Mouse (Mus musculus) left cerebral cortex, postnatal 10 days (tissue): Measurements from ENCODE around the gene Smim4. TPM values are rescaled to one million over a fixed set of nuclear protein-coding genes. Genes with fewer than 3 reads are reported as not detected.

Source experiments
- DNase-seq, 2 experiments: peaks; one replicate each; pipeline ENCODE4 v3.0.0; 2021 to 2022; ENCODE audit warnings: low spot score in 2 of 2, mixed read lengths in 1 of 2; ENCODE audit errors: extremely low spot score in 1 of 2
- intact Hi-C: fragments of 180-260 bp; cut with DNase I; formaldehyde crosslinking; loops from one replicate; pipeline ENCODE4 v1.15.1; 2025
- total RNA-seq, 2 experiments: library from RNA; stranded (reverse); gene quantifications; 2 replicates each; pipeline ENCODE4 v1.2.3; 2021

Gene Smim4
- total RNA-seq, 2 experiments from 2014 or later = 22.9 to 24.9 TPM

DNA sequence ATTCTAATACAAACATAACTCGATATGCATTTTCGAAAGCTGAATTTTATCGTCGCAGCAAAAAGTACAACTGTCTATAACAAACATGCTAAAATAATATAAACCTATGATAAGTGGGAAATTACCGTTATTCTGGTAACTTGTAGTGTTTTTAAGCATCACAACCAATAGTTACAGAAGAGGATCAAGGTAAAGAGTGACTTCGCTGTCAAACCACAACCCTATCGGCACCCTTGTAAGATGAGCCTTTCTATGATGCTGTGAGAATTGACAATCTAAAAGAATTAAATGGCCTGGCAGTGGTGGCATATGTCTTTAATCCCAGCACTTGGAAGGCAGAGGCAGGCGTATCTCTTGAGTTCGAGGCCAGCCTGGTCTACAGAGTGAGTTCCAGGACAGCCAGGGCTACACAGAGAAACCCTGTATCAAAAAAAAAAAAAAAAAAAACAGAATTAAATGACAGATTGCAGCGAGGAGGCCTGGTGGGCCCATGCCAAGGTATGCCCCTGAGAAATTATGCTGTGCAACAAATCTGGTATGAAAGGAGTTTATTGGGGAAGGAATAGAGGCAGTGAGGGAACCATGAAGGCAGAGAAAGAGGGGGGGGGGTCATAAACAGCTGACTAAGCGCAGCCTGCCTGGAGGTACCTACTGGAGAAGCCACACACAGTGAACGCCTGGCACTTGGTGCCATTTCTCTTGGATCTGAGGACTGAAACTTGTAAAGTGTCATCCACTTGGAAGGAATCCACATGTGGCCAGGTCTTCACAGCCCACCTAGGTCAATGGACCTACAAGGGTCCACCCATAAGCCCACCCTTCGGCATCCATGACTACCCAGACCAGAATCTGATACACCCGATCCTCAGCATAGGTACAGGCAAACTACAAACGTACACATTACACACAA, 825 bp upstream of the Smim4 start:
- intact Hi-C loops = loop anchor here (5.0 kb wide), 1 partner anchor 68 kb away; no protein-coding TSS in a partner anchor
- DNase-seq = peak in 1 of 2 experiments; percentile 23

DNA sequence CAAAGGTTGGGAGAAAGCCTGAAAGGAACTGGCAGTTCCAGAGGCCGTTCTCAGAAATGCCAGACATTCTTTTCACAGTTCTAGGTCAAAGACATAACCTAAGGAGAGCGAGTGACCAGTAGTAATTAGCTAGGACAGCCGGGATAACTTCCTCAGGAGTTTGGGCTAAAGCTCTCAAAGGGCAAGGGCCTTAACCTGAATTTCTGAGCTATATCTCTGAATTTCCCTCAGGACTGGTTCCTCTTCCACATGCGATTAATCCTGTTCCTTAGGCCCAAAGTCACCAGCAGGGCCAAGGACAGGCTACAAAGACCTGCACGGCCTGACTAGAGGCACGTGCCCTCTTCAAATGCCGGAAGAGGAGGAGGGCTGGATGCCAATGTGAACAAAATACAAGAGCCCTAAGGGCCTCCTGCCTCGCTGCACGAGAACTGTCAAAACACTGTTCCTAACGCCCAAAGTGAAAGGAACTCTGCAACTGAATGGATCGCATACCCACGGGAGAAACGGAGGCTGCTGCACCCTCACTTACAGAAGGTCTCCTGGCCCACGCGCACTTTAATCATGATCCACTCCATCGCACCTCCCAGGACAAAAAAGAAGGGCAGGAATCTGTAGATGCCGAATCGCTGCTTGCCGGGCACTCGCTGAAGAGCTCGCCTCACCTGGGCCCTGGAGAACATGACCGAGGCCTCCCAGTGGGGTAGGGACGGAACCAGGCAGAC, 493 bp downstream of the Smim4 start:
- peak in 1 of 2 experiments; percentile 23 for DNase-seq
- intact Hi-C loops = no loop called here

DNA sequence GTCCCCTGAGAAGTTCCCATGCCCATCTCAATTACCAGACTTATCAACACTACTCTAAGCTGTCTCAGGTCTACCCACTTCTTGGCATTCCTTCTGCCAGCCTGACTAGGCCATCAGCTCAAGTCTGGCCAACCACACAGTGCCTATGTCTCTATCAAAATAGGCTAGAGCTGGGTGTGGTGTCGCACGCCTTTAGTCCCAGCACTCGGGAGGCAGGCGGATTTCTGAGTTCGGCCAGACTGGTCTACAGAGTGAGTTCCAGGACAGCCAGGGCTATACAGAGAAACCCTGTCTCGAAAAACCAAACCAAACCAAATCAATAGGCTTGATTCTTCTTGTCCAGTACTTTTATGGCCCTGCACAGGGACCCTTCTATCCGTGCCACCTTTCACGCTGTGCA, 1.9 kb downstream of the Smim4 start:
- DNase-seq = no peak
- intact Hi-C loops = no loop called here

DNA sequence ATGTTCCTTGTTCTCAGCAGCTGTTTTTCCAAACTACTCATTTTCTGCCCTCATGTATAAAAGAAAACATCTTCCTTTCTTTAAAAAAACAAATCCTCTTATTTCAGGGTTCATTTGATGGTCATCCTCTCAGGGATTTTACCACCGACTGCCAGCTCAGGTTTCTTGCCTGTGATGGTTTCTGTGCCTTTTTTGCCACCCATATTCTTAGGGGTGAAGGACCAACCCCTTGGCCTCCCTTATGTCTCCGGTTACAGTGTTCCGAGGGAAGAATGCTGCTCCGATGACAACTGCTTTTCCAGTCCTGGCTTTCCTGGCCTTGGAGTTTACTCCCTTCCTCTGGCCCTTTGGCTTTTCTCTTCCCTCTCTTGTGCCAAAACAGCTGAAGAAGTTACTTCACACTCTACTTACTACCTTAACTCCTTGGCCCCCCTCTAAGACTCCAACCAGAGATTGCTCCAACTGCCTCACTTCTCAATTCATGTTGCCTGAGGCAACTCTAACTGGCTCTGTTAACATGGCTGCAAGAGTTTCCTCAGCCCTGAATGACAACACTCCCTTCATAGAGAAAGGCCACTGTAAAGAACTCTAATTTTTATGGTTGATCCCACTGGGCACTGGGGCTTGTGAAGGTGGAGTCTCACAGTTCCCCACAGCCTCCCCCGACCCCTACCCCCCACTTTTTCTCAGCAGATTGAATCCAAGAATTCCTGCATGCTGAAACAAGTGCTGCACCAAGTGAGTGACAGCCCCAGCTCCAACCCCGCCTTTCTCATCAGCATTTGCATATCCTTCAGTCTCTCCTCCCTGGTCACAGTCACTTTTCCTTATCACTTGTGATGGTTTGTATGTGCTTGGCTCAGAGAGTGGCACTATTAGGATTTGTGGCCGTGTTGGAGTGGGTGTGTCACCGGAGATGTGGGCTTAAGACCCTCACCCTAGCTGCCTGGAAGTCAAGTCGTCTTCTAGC, 3.4 kb downstream of the Smim4 start:
- intact Hi-C loops = no loop called here
- DNase-seq = no peak

DNA sequence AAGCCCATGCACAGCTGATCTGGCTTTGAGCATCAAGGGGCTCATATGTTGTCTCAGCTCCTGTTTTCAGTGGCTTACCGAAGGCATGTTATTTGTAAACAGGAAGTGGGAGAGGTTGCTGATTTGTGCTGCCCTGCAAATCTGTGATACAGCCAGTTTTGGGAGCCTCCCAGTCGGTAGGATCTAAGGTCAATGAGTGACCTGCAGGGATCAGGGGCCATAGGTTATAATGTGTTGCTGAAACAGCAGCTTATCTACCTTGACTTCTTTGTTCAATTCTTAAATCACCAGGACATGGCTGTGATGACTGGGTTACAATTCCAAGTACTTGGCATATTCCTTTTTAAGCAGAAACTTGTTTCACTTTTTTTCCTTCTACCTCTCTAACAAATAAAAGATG, 13.2 kb downstream of the Smim4 start:
- DNase-seq = no peak
- intact Hi-C loops = no loop called here

DNA sequence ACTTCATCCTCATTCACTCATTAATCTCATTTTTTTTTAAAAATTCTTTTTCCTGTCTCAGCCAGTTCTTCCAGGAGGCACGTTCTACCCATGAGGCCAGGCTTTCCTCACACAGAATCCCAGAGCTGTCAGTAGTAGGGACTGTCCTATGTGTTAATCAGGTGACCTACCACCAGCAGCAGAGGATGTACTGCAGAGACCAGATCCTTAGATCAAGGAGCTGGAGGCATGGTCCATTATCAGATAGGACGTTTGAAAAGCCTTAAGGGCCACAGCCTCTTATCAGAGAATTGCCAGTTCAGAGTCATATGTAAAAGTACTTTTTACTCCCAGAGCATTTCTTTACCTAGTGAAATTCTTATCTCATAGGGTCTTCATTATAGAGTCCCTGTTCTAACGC, 14.7 kb downstream of the Smim4 start:
- DNase-seq = no peak
- intact Hi-C loops = no loop called here

DNA sequence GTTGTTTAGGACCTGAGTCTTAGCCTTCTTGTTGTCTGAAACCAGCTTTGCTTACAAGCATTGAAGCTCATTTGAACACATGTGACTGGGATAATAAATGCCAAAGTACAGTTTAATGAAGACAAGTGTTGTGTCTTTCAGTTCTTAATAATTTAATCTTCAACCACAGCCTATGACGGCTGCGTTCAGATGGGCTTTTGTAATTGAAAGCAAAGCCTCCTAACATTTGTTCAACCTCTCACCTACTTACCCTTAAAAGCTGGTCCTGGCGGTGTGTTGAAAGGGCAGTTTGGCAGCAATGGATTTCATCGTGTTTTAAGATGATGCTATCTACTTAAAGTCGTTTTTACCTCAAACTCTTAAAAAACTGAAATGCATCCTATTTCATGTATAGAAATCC, 16.6 kb downstream of the Smim4 start:
- no peak for DNase-seq
- intact Hi-C loops = no loop called here

DNA sequence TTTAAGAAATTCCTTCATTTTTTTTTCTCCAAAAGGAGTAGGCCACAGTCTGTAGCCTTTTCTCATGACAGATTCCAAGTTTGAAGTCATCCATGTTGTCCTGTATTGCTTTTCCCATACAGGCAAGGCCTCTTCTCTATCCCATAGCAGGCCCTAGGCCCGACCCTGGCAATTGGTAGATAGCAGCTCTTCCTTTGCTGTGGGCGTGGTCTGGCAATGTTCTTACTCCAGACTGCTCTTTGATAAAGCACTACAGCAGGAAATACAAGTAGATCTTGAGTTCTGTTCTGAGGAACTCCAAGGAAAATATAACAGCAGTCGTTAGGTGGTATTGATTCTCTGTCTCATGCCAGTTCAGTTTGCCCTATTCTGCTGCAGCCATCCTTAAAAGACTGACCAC, 18.1 kb downstream of the Smim4 start:
- DNase-seq = no peak
- intact Hi-C loops = no loop called here

DNA sequence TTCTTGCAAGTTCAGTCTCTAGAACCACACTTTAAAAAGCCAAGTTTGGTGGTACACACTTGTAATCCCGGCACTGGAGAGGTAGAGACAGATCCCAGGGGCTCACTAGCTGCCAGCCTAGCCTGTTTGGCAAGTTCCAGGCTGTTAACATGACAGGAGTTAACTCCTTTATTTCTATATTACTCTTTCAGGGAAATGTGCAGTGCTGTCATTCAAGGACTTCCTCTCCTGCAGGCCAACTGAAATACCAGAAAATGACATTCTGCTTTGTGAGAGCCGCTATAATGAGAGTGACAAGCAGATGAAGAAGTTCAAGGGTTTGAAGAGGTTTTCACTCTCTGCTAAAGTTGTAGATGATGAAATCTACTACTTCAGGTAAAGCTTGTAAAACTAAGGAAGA, 23.6 kb downstream of the Smim4 start:
- DNase-seq = no peak
- intact Hi-C loops = no loop called here

DNA sequence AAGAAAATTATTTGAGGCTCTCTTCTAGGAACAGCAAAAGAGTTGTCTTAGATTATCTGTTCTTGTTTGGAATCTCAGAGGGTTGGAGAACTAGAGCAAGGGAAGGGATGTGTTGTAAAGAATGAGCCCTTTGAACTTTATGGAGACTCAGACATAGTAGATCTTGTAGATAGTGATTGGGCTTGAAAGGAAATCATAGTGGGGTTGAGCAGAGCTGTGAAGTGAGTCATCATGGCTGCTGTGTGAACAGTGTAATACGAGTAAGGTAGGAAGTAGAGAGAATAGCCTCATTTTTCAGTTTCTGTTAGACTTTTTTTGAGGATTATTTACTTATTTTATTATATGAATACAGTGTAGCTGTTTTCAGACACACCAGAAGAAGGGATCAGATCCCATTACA, 38.8 kb downstream of the Smim4 start:
- intact Hi-C loops = no loop called here
- DNase-seq = no peak

DNA sequence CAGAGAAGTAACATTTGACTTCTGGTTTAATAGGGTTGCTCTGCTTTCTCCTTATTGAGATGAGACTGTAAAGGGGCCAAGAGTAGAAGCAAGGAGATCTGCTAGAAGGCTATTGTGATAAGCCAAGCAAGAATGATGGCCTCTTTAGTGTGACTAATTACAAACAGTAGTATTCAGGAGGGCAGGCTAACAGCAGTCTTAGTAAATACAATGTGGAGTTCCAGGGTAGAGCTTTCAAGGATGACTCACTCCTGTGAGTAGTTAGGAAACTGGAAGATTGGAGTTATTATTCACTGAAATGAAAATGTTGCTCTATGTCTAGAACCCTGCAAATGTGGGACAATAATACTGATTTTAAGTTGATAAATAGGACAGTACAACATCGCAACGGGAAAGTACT, 40.2 kb downstream of the Smim4 start:
- no peak for DNase-seq
- intact Hi-C loops = no loop called here

DNA sequence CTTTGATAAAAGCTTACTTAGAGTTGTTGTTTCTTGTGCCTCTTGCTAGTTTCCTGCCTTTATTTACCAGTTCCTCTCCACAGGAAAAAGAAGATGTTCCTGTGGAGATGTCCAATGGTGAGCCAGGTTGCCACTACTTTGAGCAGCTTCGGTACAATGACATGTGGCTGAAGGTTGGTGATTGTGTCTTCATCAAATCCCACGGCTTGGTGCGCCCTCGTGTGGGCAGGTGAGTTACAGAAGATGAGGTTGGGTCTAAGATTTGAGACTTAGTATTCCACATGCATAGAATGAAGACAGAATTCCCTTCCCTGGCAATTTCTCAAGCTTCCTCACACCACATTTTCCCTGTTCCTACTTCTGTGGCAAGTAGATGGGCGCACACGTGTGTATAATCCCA, 41.3 kb downstream of the Smim4 start:
- no peak for DNase-seq

DNA sequence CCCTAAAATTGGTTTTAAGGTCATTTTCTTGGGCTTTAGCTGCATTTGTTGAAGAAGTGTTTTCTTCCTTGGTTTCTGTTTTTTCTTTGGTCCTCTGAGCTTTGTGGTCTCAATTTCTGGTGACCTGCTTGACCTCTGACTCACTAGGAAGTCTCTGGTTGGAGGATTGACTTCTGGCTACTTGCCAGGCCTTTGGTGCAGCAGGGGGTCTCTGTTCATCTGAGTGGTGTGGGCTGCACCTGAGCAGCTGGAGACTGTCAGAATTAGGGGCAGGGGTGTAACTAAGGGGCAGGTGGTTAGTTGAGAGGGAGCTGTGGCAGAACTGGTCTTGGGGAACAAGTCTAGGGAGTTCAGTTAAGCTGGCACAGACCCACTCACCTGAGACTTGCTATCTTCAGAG, 47.6 kb downstream of the Smim4 start:
- intact Hi-C loops = no loop called here
- DNase-seq = peak in 1 of 2 experiments; percentile 20

More for the DNA sequence above, 41.3 kb downstream of the Smim4 start:
- intact Hi-C loops = no loop called here

DNA sequence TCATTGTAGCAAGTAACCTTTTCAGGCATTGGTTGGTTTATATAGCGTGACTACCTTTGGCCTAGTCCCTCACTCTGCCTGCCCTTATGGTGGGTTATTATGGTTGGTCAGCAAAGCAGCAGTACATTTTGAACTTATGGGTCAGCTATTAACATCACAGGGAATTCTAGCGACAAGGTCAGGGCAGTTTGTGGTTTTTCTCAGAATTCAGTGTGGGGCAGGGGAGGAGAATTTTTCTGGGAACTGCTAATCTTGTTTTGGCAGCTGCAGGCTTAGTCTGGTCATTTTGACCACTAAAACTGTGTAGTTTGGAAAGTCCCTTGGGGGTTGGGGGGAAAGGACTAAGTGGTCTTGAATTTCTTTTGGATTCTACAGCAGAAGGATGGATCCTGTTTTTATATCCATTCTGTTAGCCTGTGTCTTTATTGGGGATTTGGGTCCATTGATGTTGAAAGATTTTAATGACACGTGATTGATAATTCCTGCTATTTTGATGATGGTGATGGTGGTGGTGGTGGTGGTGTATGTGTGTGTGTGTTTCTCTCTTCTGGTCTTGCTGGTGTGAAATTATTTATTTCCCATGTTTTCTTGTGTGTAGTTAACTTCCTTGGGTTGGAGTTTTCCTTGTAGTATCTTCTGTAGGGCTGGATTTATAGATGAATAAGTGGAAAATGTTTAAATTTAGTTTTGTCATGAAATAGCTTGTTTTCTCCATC, 49.3 kb downstream of the Smim4 start:
- no peak for DNase-seq
- intact Hi-C loops = no loop called here

DNA sequence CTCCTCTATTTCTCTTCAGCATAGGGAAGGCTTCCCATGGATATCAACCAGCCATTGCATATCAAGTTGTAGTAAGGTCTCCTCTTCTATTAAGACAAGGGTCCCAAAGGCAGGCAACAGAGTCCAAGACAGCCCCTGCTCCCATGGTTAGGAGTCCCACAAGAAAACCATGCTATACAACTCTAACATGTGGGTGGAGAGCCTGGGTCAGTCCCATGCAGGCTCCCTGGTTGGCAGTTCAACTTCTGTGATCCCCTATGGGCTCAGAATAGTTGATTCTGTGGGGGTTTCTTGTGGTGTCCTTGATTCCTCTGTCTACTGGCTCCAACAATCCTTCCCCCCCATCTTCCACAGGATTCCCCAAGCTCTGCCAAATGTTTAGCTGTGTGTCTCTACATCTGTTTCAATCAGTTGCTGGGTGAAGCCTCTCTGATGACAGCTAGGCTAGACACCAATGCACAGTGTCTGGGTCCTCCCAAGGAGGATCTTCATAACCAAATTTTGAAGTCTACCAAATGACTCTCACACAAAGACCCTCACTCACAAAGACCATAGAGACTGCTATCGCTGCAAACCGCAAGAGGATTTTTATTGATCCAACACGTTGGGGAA, 50.1 kb downstream of the Smim4 start:
- no peak for DNase-seq
- intact Hi-C loops = no loop called here

DNA sequence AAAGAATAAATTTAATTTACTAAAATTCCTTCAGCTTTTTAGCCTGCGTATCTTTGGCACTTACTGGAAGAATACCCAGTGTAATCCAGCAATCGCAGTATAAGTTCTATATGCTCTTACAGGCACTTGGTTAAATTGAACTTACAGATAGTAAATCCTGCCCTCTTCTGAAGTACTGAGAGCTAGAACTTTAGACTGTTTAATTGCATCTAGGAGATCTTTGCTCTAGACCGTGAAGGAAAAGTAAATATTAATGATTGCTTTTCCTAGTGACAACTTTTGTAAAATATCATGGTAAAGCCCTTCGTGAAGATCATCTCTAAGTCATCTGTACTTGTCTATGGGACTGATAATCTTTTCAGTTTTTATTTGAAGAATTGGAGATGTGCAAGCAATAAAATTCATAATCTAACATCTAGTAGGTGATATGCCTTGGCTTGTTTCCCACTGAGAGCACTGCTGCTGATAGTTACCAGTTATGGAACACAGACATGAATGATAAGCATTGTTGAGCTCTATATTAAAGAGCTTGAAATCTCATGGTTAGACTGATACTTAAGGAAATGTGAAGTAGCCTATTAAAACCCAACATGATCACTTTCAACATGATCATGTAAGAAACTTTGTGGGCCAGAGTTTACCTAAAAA, 59.5 kb downstream of the Smim4 start:
- intact Hi-C loops = no loop called here
- no peak for DNase-seq

DNA sequence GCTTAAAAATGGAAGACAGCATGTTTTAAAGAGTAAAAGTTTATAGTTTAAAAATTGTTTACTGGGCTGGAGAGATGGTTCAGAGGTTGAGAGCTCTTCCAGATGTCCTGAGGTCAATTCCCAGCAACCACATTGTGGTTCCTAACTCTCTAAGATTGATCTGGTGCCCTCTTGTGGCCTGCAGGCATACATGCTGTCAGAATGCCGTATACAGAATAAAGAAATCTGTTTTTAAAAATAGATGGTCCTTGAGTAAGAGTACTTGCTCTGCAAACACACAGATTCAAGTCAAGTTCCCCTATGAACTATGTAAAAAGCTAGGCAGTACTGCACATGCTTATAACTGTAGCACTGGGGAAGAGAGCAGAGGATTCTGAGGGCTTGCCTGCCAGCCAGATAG, 66.5 kb downstream of the Smim4 start:
- intact Hi-C loops = loop anchor here (5.0 kb wide), 1 partner anchor 35 kb away; no protein-coding TSS in a partner anchor
- DNase-seq = no peak
